Mouse (Mus musculus) liver, embryonic 16.5 days (tissue): ENCODE data around the gene Cldn15. TPM values are rescaled to one million over a fixed set of nuclear protein-coding genes. Genes with fewer than 3 reads are reported as not detected.

Experiments
- ATAC-seq: fragments of 200-750 bp; cut with Nextera tagmentation; 2 replicates; pipeline ENCODE4 v1.8.0; 2017; ENCODE audit warnings: low read depth, mild to moderate bottlenecking, moderate number of reproducible peaks, moderate library complexity
- H3K27ac ChIP-seq: fragments of 300-500 bp; sonication (generic); 2 replicates; pipeline ENCODE4 v1.5.1; 2014; ENCODE audit warnings: mild to moderate bottlenecking, low read length
- H3K27me3 ChIP-seq: fragments of 300-500 bp; sonication (generic); 2 replicates; pipeline ENCODE4 v1.6.1; 2014; ENCODE audit warnings: low read depth, low read length, mixed read lengths; ENCODE audit not compliant: control insufficient read depth, insufficient read depth
- H3K36me3 ChIP-seq: fragments of 300-500 bp; sonication (generic); 2 replicates; pipeline ENCODE4 v1.6.1; 2014; ENCODE audit warnings: mild to moderate bottlenecking; ENCODE audit not compliant: control insufficient read depth, insufficient read depth
- H3K4me1 ChIP-seq: fragments of 300-500 bp; sonication (generic); 2 replicates; pipeline ENCODE4 v1.6.1; 2014; ENCODE audit warnings: low read depth, low read length, mixed read lengths; ENCODE audit not compliant: control insufficient read depth
- H3K4me2 ChIP-seq: fragments of 300-500 bp; sonication (generic); 2 replicates; pipeline ENCODE4 v1.6.1; 2014; ENCODE audit warnings: low read depth, low read length, mixed read lengths
- H3K4me3 ChIP-seq: fragments of 300-500 bp; sonication (generic); 2 replicates; pipeline ENCODE4 v1.5.1; 2014; ENCODE audit warnings: low read depth, mild to moderate bottlenecking, low read length
- H3K9ac ChIP-seq: fragments of 300-500 bp; sonication (generic); 2 replicates; pipeline ENCODE4 v1.6.1; 2014; ENCODE audit warnings: low read depth, low read length
- H3K9me3 ChIP-seq: fragments of 300-500 bp; sonication (generic); replicated peaks from 2 replicates; pipeline ENCODE4 v1.6.1; 2016; ENCODE audit warnings: low read length; ENCODE audit not compliant: control insufficient read depth
- WGBS: fragments of 180-500 bp; shearing (Covaris S2); extraction: QIAGEN DNeasy Blood & Tissue Kit; methylation state at CpG from one replicate; pipeline ENCODE4 v1.1.7; 2014; ENCODE audit not compliant: insufficient replicate concordance; 5-methylcytosine and 5-hydroxymethylcytosine counted together
- polyA plus RNA-seq: library from polyadenylated mRNA; unstranded; fragments of >200 nt; fragmentation: Nextera tagmentation; extraction: Ambion mirVana; gene quantifications from 2 replicates; pipeline ENCODE4 v1.2.1, GENCODE M21; 2015

Cldn15 gene
- polyA plus RNA-seq, 1 experiment from 2014 or later = 7.9 TPM

- ATAC-seq = peak; percentile 95
- WGBS = under 1% methylated on average over 26 of the region's 26 CpGs
- H3K36me3 ChIP-seq = no peaks in the 10 kb centered on the region; the same call in none of the 2 replicates
Observed at GRCm38 (mm10) chr5:136986695-136987137, 20.3 kb downstream of the Cldn15 start, which contains the start of gene Plod3. Gene Plod3 (plus strand): TSS chr5:136987019.

GRCm38 (mm10) chr5:136987138-136987933 lies 20.9 kb downstream of the Cldn15 start:
- Histone ChIP-seq H3K36me3 (no peaks in the 10 kb centered on the region; the same call in none of the 2 replicates), H3K27me3 (no peaks in the 10 kb centered on the region), H3K9ac (peak overlapping the region; percentile 94), H3K27ac (peak overlapping the region; percentile 93), H3K4me3 (peak overlapping the region; percentile 91), H3K4me1 (peaks cover 15% of the 10 kb centered on the region), H3K9me3 (no peaks in the 10 kb centered on the region), H3K4me2 (peak overlapping the region; percentile 94)
- peak; percentile 73 for ATAC-seq
- WGBS = under 1% methylated on average over 67 of the region's 67 CpGs

More at GRCm38 (mm10) chr5:136986695-136987137, 20.3 kb downstream of the Cldn15 start, which contains the start of gene Plod3:
- H3K27ac ChIP-seq = peak within 1 kb of the TSS; percentile 93
- H3K27me3 ChIP-seq = no peaks in the 10 kb centered on the region
- H3K9ac ChIP-seq = peak within 1 kb of the TSS; percentile 94
- peak within 1 kb of the TSS; percentile 91 for H3K4me3 ChIP-seq
- no peaks in the 10 kb centered on the region for H3K9me3 ChIP-seq
- H3K4me1 ChIP-seq = peaks cover 15% of the 10 kb centered on the region
- peak within 1 kb of the TSS; percentile 94 for H3K4me2 ChIP-seq

- peak within 1 kb of the TSS; percentile 91 for H3K4me3 ChIP-seq
- ATAC-seq = no peak
- H3K4me1 ChIP-seq = peaks cover 15% of the 10 kb centered on the region
- no peaks in the 10 kb centered on the region; the same call in none of the 2 replicates for H3K36me3 ChIP-seq
- no peaks in the 10 kb centered on the region for H3K27me3 ChIP-seq
- H3K9me3 ChIP-seq = no peaks in the 10 kb centered on the region
- 3% methylated on average over 12 of the region's 12 CpGs for WGBS
- peak within 1 kb of the TSS; percentile 93 for H3K27ac ChIP-seq
- peak within 1 kb of the TSS; percentile 94 for H3K9ac ChIP-seq
- peak within 1 kb of the TSS; percentile 94 for H3K4me2 ChIP-seq
Observed at GRCm38 (mm10) chr5:136987934-136988271, 21.5 kb downstream of the Cldn15 start, which contains the start of gene Znhit1. Gene Znhit1 (minus strand): TSS chr5:136988021.

- Histone ChIP-seq H3K4me1 (peaks cover 15% of the 10 kb centered on the region), H3K4me2 (peak overlapping the region; percentile 94), H3K27me3 (no peaks in the 10 kb centered on the region), H3K36me3 (no peaks in the 10 kb centered on the region; the same call in none of the 2 replicates), H3K27ac (no peak overlapping the region), H3K4me3 (peak overlapping the region; percentile 91), H3K9ac (peak overlapping the region; percentile 94; the same call in 1 of the 2 replicates), H3K9me3 (no peaks in the 10 kb centered on the region)
- ATAC-seq = no peak
- 45% methylated on average over 6 of the region's 7 CpGs for WGBS
Observed at GRCm38 (mm10) chr5:136988420-136988819, 22.0 kb downstream of the Cldn15 start.

- H3K4me2 ChIP-seq = no peak overlapping the region
- H3K4me1 ChIP-seq = peaks cover 15% of the 10 kb centered on the region
- H3K36me3 ChIP-seq = no peaks in the 10 kb centered on the region; the same call in none of the 2 replicates
- H3K4me3 ChIP-seq = no peak overlapping the region
- 85% methylated on average over 6 of the region's 6 CpGs for WGBS
- H3K27me3 ChIP-seq = no peaks in the 10 kb centered on the region
- no peaks in the 10 kb centered on the region for H3K9me3 ChIP-seq
- ATAC-seq = no peak
- no peak overlapping the region for H3K27ac ChIP-seq
- H3K9ac ChIP-seq = no peak overlapping the region
Observed at GRCm38 (mm10) chr5:136989801-136990200, 23.4 kb downstream of the Cldn15 start.

GRCm38 (mm10) chr5:136999449-136999848 lies 33.0 kb downstream of the Cldn15 start:
- no peak overlapping the region for H3K9ac ChIP-seq
- WGBS = 41% methylated on average over 4 of the region's 5 CpGs
- no peaks in the 10 kb centered on the region for H3K27me3 ChIP-seq
- H3K9me3 ChIP-seq = no peaks in the 10 kb centered on the region
- H3K4me3 ChIP-seq = no peak overlapping the region
- no peaks in the 10 kb centered on the region; the same call in 1 of the 2 replicates for H3K36me3 ChIP-seq
- no peak overlapping the region for H3K4me2 ChIP-seq
- H3K4me1 ChIP-seq = peaks cover 7% of the 10 kb centered on the region
- ATAC-seq = no peak
- no peak overlapping the region for H3K27ac ChIP-seq

- H3K36me3 ChIP-seq = no peaks in the 10 kb centered on the region
- no peaks in the 10 kb centered on the region for H3K27me3 ChIP-seq
- peaks cover 7% of the 10 kb centered on the region for H3K4me1 ChIP-seq
- H3K9ac ChIP-seq = no peak overlapping the region
- H3K4me2 ChIP-seq = no peak overlapping the region
- no peak overlapping the region for H3K27ac ChIP-seq
- no peak overlapping the region for H3K4me3 ChIP-seq
- no peaks in the 10 kb centered on the region for H3K9me3 ChIP-seq
- WGBS = 63% methylated on average over 2 of the region's 2 CpGs
- ATAC-seq = no peak
Observed at GRCm38 (mm10) chr5:137000612-137001011, 34.2 kb downstream of the Cldn15 start.

GRCm38 (mm10) chr5:137007276-137007675 lies 40.9 kb downstream of the Cldn15 start:
- Histone ChIP-seq H3K4me1 (no peaks in the 10 kb centered on the region), H3K27me3 (no peaks in the 10 kb centered on the region; the same call in 1 of the 2 replicates), H3K9ac (no peak overlapping the region), H3K9me3 (no peaks in the 10 kb centered on the region), H3K36me3 (no peaks in the 10 kb centered on the region), H3K4me2 (no peak overlapping the region), H3K4me3 (no peak overlapping the region), H3K27ac (no peak overlapping the region)
- no peak for ATAC-seq
- WGBS = 36% methylated on average over 8 of the region's 8 CpGs

- H3K27me3 ChIP-seq = no peaks in the 10 kb centered on the region; the same call in 1 of the 2 replicates
- H3K27ac ChIP-seq = no peak overlapping the region
- H3K4me1 ChIP-seq = no peaks in the 10 kb centered on the region
- H3K9me3 ChIP-seq = no peaks in the 10 kb centered on the region
- H3K4me3 ChIP-seq = no peak overlapping the region
- no peak for ATAC-seq
- H3K4me2 ChIP-seq = no peak overlapping the region
- WGBS = 12% methylated on average over 3 of the region's 3 CpGs
- H3K36me3 ChIP-seq = no peaks in the 10 kb centered on the region
- no peak overlapping the region for H3K9ac ChIP-seq
Observed at GRCm38 (mm10) chr5:137009988-137010387, 43.6 kb downstream of the Cldn15 start.
